Mouse (Mus musculus): ENCODE measurements around the gene Rgs16. TPM values are rescaled to one million over a fixed set of nuclear protein-coding genes. Genes with fewer than 3 reads are reported as not detected.

Rgs16 gene
- 2.8 TPM for polyA plus RNA-seq (2012; fragmentation: generic; extraction: Trizol)
- long read RNA-seq, experiment 1, partial matches to known transcripts: 0 of 3 reads
- long read RNA-seq, experiment 1, other reads (novel, unspliced or antisense): 1 of 3 reads
- long read RNA-seq, experiment 2, transcript Rgs16-201 (5 exons, 2,339 nt): major isoform, 212 of 229 reads
- long read RNA-seq, experiment 2, partial matches to known transcripts: 3 of 229 reads
- long read RNA-seq, experiment 2, other reads (novel, unspliced or antisense): 14 of 229 reads

DNA sequence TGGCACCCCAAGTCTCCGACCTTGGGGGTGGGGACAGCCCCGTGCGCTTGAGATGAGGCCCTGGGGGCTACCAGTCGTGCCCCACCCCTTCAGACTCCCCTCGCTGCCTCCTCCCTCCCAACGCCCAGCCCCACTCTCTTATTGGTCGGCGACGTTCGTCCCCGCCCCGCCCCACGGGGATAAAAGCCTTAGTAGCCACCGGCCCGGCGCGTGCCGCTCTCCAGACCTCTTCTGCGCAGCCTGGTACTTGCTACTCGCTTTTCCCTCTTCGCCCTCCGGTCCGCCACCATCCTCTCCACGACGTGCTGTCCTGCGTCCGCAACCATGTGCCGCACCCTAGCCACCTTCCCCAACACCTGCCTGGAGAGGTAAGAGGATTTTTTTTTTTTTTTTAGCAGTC lies at the start of gene Rgs16:
Gene Rgs16, plus strand, starts transcription at position 205 of the 400 bp plus-strand sequence.
- H3K4me3 ChIP-seq (ENCODE audit: insufficient read depth, poor library complexity, severe bottlenecking): peak within 1 kb of the TSS; percentile 31
- no peak for TF ChIP-seq FOSL1 (IDR thresholded peaks at IDR 0.05; ENCODE audit: insufficient read depth, low read length, poor library complexity, severe bottlenecking)
- no peak for TF ChIP-seq MAX (IDR thresholded peaks at IDR 0.05)
- no peak for TF ChIP-seq MYOD1 (IDR thresholded peaks at IDR 0.05; ENCODE audit: control insufficient read depth, insufficient read length, low read depth)
- no peak for TF ChIP-seq CTCF (IDR thresholded peaks at IDR 0.05; ENCODE audit: control insufficient read depth, insufficient read depth, insufficient read length)
- no peak for TF ChIP-seq USF1 (IDR thresholded peaks at IDR 0.05; ENCODE audit: low read depth)
- no peak for TF ChIP-seq CEBPB (IDR thresholded peaks at IDR 0.05; ENCODE audit: low read depth)
- no peak for TF ChIP-seq MYOG (IDR thresholded peaks at IDR 0.05; ENCODE audit: control insufficient read depth, extremely low read depth, insufficient read length)
- peak within 1 kb of the TSS; percentile 50 for H3ac ChIP-seq (ENCODE audit: control insufficient read depth, insufficient read length, low read depth)
- H3K79me2 ChIP-seq (ENCODE audit: control insufficient read depth, insufficient read depth): no peaks in the 10 kb centered on the region
- H3K27me3 ChIP-seq (ENCODE audit: control insufficient read depth, insufficient read depth, insufficient read length): no peaks in the 10 kb centered on the region
- no peaks in the 10 kb centered on the region for H3K36me3 ChIP-seq (ENCODE audit: control insufficient read depth, insufficient read depth)
- no peaks in the 10 kb centered on the region for H3K79me3 ChIP-seq (ENCODE audit: low read depth)

- Histone ChIP-seq H3K27me3 (ENCODE audit: control insufficient read depth, insufficient read depth, insufficient read length) (no peaks in the 10 kb centered on the region), H3K79me2 (ENCODE audit: control insufficient read depth, insufficient read depth) (no peaks in the 10 kb centered on the region), H3ac (ENCODE audit: control insufficient read depth, insufficient read length, low read depth) (no peak overlapping the region), H3K36me3 (ENCODE audit: control insufficient read depth, insufficient read depth) (no peaks in the 10 kb centered on the region), H3K79me3 (ENCODE audit: low read depth) (no peaks in the 10 kb centered on the region), H3K4me3 (ENCODE audit: insufficient read depth, poor library complexity, severe bottlenecking) (no peak overlapping the region)
- TF ChIP-seq CTCF (IDR thresholded peaks at IDR 0.05; ENCODE audit: control insufficient read depth, insufficient read depth, insufficient read length) (no peak), CEBPB (IDR thresholded peaks at IDR 0.05; ENCODE audit: low read depth) (no peak), MYOD1 (IDR thresholded peaks at IDR 0.05; ENCODE audit: control insufficient read depth, insufficient read length, low read depth) (no peak), USF1 (IDR thresholded peaks at IDR 0.05; ENCODE audit: low read depth) (no peak), MYOG (IDR thresholded peaks at IDR 0.05; ENCODE audit: control insufficient read depth, extremely low read depth, insufficient read length) (no peak), FOSL1 (IDR thresholded peaks at IDR 0.05; ENCODE audit: insufficient read depth, low read length, poor library complexity, severe bottlenecking) (no peak)
Measured at GRCm38 (mm10) chr1:153692526-153692925, 47.6 kb upstream of the Rgs16 start.

GRCm38 (mm10) chr1:153694372-153695120 lies 45.6 kb upstream of the Rgs16 start:
- H3ac ChIP-seq (ENCODE audit: control insufficient read depth, insufficient read length, low read depth): no peak overlapping the region
- no peaks in the 10 kb centered on the region for H3K79me2 ChIP-seq (ENCODE audit: control insufficient read depth, insufficient read depth)
- H3K4me3 ChIP-seq (ENCODE audit: insufficient read depth, poor library complexity, severe bottlenecking): no peak overlapping the region
- no peaks in the 10 kb centered on the region for H3K79me3 ChIP-seq (ENCODE audit: low read depth)
- TF ChIP-seq MAX (IDR thresholded peaks at IDR 0.05): no peak
- TF ChIP-seq CTCF (IDR thresholded peaks at IDR 0.05; ENCODE audit: control insufficient read depth, insufficient read depth, insufficient read length): no peak
- no peak for TF ChIP-seq MYOD1 (IDR thresholded peaks at IDR 0.05; ENCODE audit: control insufficient read depth, insufficient read length, low read depth)
- no peak for TF ChIP-seq CEBPB (IDR thresholded peaks at IDR 0.05; ENCODE audit: low read depth)
- TF ChIP-seq USF1 (IDR thresholded peaks at IDR 0.05; ENCODE audit: low read depth): no peak
- H3K36me3 ChIP-seq (ENCODE audit: control insufficient read depth, insufficient read depth): no peaks in the 10 kb centered on the region
- H3K27me3 ChIP-seq (ENCODE audit: control insufficient read depth, insufficient read depth, insufficient read length): no peaks in the 10 kb centered on the region

GRCm38 (mm10) chr1:153695398-153695797 lies 44.8 kb upstream of the Rgs16 start:
- Histone ChIP-seq H3K79me2 (ENCODE audit: control insufficient read depth, insufficient read depth) (no peaks in the 10 kb centered on the region), H3K4me3 (ENCODE audit: insufficient read depth, poor library complexity, severe bottlenecking) (no peak overlapping the region), H3ac (ENCODE audit: control insufficient read depth, insufficient read length, low read depth) (no peak overlapping the region), H3K36me3 (ENCODE audit: control insufficient read depth, insufficient read depth) (no peaks in the 10 kb centered on the region), H3K27me3 (ENCODE audit: control insufficient read depth, insufficient read depth, insufficient read length) (no peaks in the 10 kb centered on the region), H3K79me3 (ENCODE audit: low read depth) (no peaks in the 10 kb centered on the region)
- TF ChIP-seq MAX (IDR thresholded peaks at IDR 0.05): no peak
- TF ChIP-seq MYOG (IDR thresholded peaks at IDR 0.05; ENCODE audit: control insufficient read depth, extremely low read depth, insufficient read length): no peak
- TF ChIP-seq MYOD1 (IDR thresholded peaks at IDR 0.05; ENCODE audit: control insufficient read depth, insufficient read length, low read depth): no peak
- TF ChIP-seq USF1 (IDR thresholded peaks at IDR 0.05; ENCODE audit: low read depth): no peak
- no peak for TF ChIP-seq FOSL1 (IDR thresholded peaks at IDR 0.05; ENCODE audit: insufficient read depth, low read length, poor library complexity, severe bottlenecking)
- no peak for TF ChIP-seq CEBPB (IDR thresholded peaks at IDR 0.05; ENCODE audit: low read depth)
- no peak for TF ChIP-seq CTCF (IDR thresholded peaks at IDR 0.05; ENCODE audit: control insufficient read depth, insufficient read depth, insufficient read length)

DNA sequence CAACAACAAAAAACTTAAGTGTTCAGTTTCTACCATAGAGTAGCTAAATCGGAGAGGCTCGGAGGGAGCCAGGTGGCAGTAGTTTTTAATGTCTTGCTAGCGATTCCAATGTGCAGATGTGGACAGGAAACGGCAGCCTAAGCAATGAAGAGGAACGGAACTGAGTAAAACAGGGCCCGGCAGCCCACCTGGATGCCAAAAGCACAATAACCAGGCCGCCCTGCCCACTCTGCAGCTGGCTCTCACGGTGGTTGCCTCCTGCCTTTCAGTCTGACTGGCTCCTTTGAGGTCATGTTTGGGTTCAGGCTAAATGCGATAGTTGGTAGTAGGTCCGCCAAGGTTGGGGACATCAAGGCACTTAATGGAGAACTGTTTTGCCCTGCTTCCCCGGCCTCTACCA lies 44.1 kb upstream of the Rgs16 start:
- no peaks in the 10 kb centered on the region for H3K79me3 ChIP-seq (ENCODE audit: low read depth)
- H3K4me3 ChIP-seq (ENCODE audit: insufficient read depth, poor library complexity, severe bottlenecking): no peak overlapping the region
- no peaks in the 10 kb centered on the region for H3K27me3 ChIP-seq (ENCODE audit: control insufficient read depth, insufficient read depth, insufficient read length)
- TF ChIP-seq CEBPB (IDR thresholded peaks at IDR 0.05; ENCODE audit: low read depth): no peak
- H3ac ChIP-seq (ENCODE audit: control insufficient read depth, insufficient read length, low read depth): no peak overlapping the region
- no peaks in the 10 kb centered on the region for H3K79me2 ChIP-seq (ENCODE audit: control insufficient read depth, insufficient read depth)
- no peaks in the 10 kb centered on the region for H3K36me3 ChIP-seq (ENCODE audit: control insufficient read depth, insufficient read depth)

GRCm38 (mm10) chr1:153696541-153696940 lies 43.6 kb upstream of the Rgs16 start:
- Histone ChIP-seq H3ac (ENCODE audit: control insufficient read depth, insufficient read length, low read depth) (no peak overlapping the region), H3K27me3 (ENCODE audit: control insufficient read depth, insufficient read depth, insufficient read length) (no peaks in the 10 kb centered on the region), H3K4me3 (ENCODE audit: insufficient read depth, poor library complexity, severe bottlenecking) (no peak overlapping the region), H3K79me3 (ENCODE audit: low read depth) (no peaks in the 10 kb centered on the region), H3K36me3 (ENCODE audit: control insufficient read depth, insufficient read depth) (no peaks in the 10 kb centered on the region), H3K79me2 (ENCODE audit: control insufficient read depth, insufficient read depth) (no peaks in the 10 kb centered on the region)
- TF ChIP-seq MYOG (IDR thresholded peaks at IDR 0.05; ENCODE audit: control insufficient read depth, extremely low read depth, insufficient read length) (no peak), CEBPB (IDR thresholded peaks at IDR 0.05; ENCODE audit: low read depth) (no peak), USF1 (IDR thresholded peaks at IDR 0.05; ENCODE audit: low read depth) (no peak), MAX (IDR thresholded peaks at IDR 0.05) (no peak), MYOD1 (IDR thresholded peaks at IDR 0.05; ENCODE audit: control insufficient read depth, insufficient read length, low read depth) (no peak), FOSL1 (IDR thresholded peaks at IDR 0.05; ENCODE audit: insufficient read depth, low read length, poor library complexity, severe bottlenecking) (no peak), CTCF (IDR thresholded peaks at IDR 0.05; ENCODE audit: control insufficient read depth, insufficient read depth, insufficient read length) (no peak)

All from C2C12 (cell line).